ENCODE assay signal across 40 mouse cellular contexts in the genomic region with DNA sequence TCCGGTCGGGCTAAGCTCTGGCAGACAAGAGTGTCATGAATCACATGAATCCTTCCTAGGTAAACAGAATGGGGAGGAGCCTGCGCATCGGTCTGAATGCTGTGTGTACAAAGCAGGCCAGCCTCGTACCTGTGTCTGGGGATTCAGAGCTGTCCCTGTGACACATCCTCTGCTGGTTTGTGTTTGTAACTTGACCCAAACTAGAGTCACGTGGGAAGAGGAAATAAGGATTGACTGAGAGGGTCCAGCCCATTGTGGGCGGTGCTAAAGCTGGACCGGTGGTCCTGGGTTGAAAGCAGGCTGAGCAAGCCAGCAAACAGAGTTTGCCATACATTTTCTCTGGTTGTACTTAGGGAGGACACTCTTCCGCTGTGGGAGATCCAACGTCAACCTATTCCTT. TPM values are rescaled to one million over a fixed set of nuclear protein-coding genes. Genes with fewer than 3 reads are reported as not detected.
DNase-seq lines count a peak whose midpoint lies in the region; ATAC-seq and TF ChIP-seq lines count a peak whose summit lies in the region.
"Had no signal": no experiment of that assay in that cellular context is flagged by ENCODE, and none has a peak within 500 bp of the region (broad histone marks: within the 10 kb centered on the region; RNA-seq: fewer than 3 reads in every experiment).

No protein-coding gene starts in this region.

- TF ChIP-seq CTCF in E14TG2a.4 (conservative IDR thresholded peaks at IDR 0.05; ENCODE audit: low read length): no peak

- DNase-seq in kidney, adult 18-20 months: no peak
- DNase-seq in ZHBTc4 (ENCODE audit: low read depth, low spot score) (peak; percentile 68), MN1 (ENCODE audit: low spot score) (no peak)
- no peak for DNase-seq in embryonic facial prominence, embryonic 14.5 days (ENCODE audit: low spot score)
- no peak for DNase-seq in ovary, postnatal 14 days (ENCODE audit: low spot score)
- DNase-seq in heart, postnatal 14 days: no peak
- DNase-seq: adrenal gland, postnatal 36 days; cerebellum, adult 18-20 months; cerebellum, postnatal 14 days; gastrocnemius, postnatal 25 days; heart, adult 11 months; kidney, adult 8-10 months; kidney, postnatal 14 days; liver, postnatal 0 days; midbrain, embryonic 14.5 days; retina, postnatal 1 day; right cerebral cortex, postnatal 14 days; thymus, postnatal 25 days had no signal

- WGBS in kidney, embryonic 15.5 days: 43% methylated on average over 10 of the region's 10 CpGs
- WGBS in embryonic facial prominence, embryonic 14.5 days: 39% methylated on average over 10 of the region's 10 CpGs

- H3K4me3 ChIP-seq in kidney, embryonic 15.5 days (replicated peaks): no peak overlapping the region
- H3K4me3 ChIP-seq in E14TG2a.4 (replicated peaks; ENCODE audit: low read length): 0 out of 2 replicates have a peak overlapping the region, but pooled peaks have one; percentile 13
- H3K4me3 ChIP-seq in embryonic facial prominence, embryonic 14.5 days (ENCODE audit: low read depth, low read length): no peak overlapping the region
- H3K4me3 ChIP-seq: heart, embryonic 12.5 days; hindbrain, embryonic 12.5 days; intestine, embryonic 15.5 days; left cerebral cortex, adult 2 months; liver, embryonic 12.5 days had no signal

- intact Hi-C loops in heart, postnatal 14 days (cut with DNase I): loop anchor here (10.0 kb wide), 1 partner anchor 554 kb away; no protein-coding TSS in a partner anchor

- peaks cover 5% of the 10 kb centered on the region for H3K4me1 ChIP-seq in kidney, embryonic 15.5 days
- peaks cover 52% of the 10 kb centered on the region for H3K4me1 ChIP-seq in E14TG2a.4 (replicated peaks; ENCODE audit: low read depth, low read length)
- no peaks in the 10 kb centered on the region for H3K4me1 ChIP-seq in embryonic facial prominence, embryonic 14.5 days (ENCODE audit: control insufficient read depth, insufficient read depth, low read length)
- H3K4me1 ChIP-seq: intestine, embryonic 15.5 days had no signal

- no peak overlapping the region for H3K27ac ChIP-seq in kidney, embryonic 15.5 days
- H3K27ac ChIP-seq in embryonic facial prominence, embryonic 14.5 days (replicated peaks; ENCODE audit: low read depth, low read length): no peak overlapping the region
- H3K27ac ChIP-seq: hindbrain, embryonic 12.5 days; hindbrain, postnatal 0 days; intestine, embryonic 15.5 days; left cerebral cortex, adult 2 months; liver, embryonic 12.5 days; macrophage had no signal

- ATAC-seq in kidney, embryonic 15.5 days (replicated peaks; ENCODE audit: low FRiP score): 0 out of 2 replicates have a peak, but pooled peaks have one; percentile 46
- peak; percentile 15; the same call in 1 of the 2 replicates for ATAC-seq in embryonic facial prominence, embryonic 14.5 days (ENCODE audit: low read depth)
- ATAC-seq: CD4-positive, CD25-positive, alpha-beta regulatory T cell, adult 4 months; forebrain, embryonic 14.5 days; hindbrain, postnatal 0 days; liver, embryonic 12.5 days; liver, postnatal 0 days; lung, postnatal 0 days; Patski had no signal

- H3K9me3 ChIP-seq in kidney, embryonic 15.5 days (replicated peaks): no peaks in the 10 kb centered on the region
- H3K9me3 ChIP-seq in E14TG2a.4 (ENCODE audit: low read length): no peaks in the 10 kb centered on the region
- no peaks in the 10 kb centered on the region for H3K9me3 ChIP-seq in embryonic facial prominence, embryonic 14.5 days (ENCODE audit: control insufficient read depth, low read length)
- H3K9me3 ChIP-seq: G1E; heart, embryonic 12.5 days; hindbrain, embryonic 12.5 days; intestine, embryonic 15.5 days; liver, embryonic 12.5 days had no signal

- no peak overlapping the region for H3K9ac ChIP-seq in kidney, embryonic 15.5 days
- no peak overlapping the region for H3K9ac ChIP-seq in embryonic facial prominence, embryonic 14.5 days (ENCODE audit: low read depth, low read length)
- H3K9ac ChIP-seq: heart, embryonic 12.5 days; hindbrain, embryonic 12.5 days; intestine, embryonic 15.5 days; liver, embryonic 12.5 days; liver, postnatal 0 days had no signal

- no peak overlapping the region for H3K4me2 ChIP-seq in kidney, embryonic 15.5 days
- H3K4me2 ChIP-seq in embryonic facial prominence, embryonic 14.5 days (ENCODE audit: low read depth, low read length): no peak overlapping the region
- H3K4me2 ChIP-seq: heart, embryonic 12.5 days; hindbrain, embryonic 12.5 days; intestine, embryonic 15.5 days; liver, embryonic 12.5 days had no signal

- peaks cover 4% of the 10 kb centered on the region for H3K27me3 ChIP-seq in kidney, embryonic 15.5 days
- H3K27me3 ChIP-seq in E14TG2a.4 (ENCODE audit: insufficient read depth, low read length): peaks cover 9% of the 10 kb centered on the region
- peaks cover 5% of the 10 kb centered on the region; the same call in 1 of the 2 replicates for H3K27me3 ChIP-seq in embryonic facial prominence, embryonic 14.5 days (replicated peaks; ENCODE audit: control insufficient read depth, insufficient read depth, low read length)
- H3K27me3 ChIP-seq: intestine, embryonic 15.5 days had no signal

- H3K36me3 ChIP-seq in kidney, embryonic 15.5 days: no peaks in the 10 kb centered on the region
- H3K36me3 ChIP-seq in E14TG2a.4 (ENCODE audit: insufficient read depth, low read length): no peaks in the 10 kb centered on the region
- H3K36me3 ChIP-seq in embryonic facial prominence, embryonic 14.5 days (ENCODE audit: control insufficient read depth, insufficient read depth, low read length): no peaks in the 10 kb centered on the region
- H3K36me3 ChIP-seq: G1E; heart, embryonic 12.5 days; hindbrain, embryonic 12.5 days; intestine, embryonic 15.5 days; liver, embryonic 12.5 days had no signal

RNA-seq across cellular contexts. Expression of a gene that starts 20.1 kb away (rescaled TPM):
- not detected in 2 replicates for polyA plus RNA-seq in kidney, embryonic 15.5 days (2015; fragmentation: Nextera tagmentation; extraction: Ambion mirVana)
- polyA plus RNA-seq in embryonic facial prominence, embryonic 14.5 days (2014; fragmentation: Nextera tagmentation; extraction: Ambion mirVana): 0.04 and 0.14 TPM in 2 replicates
- not detected for total RNA-seq in heart, postnatal 14 days (2021)
- total RNA-seq: adrenal gland, adult 18-20 months; adrenal gland, postnatal 36 days; gastrocnemius, adult 18-20 months; gastrocnemius, postnatal 25 days; megakaryocyte-erythroid progenitor cell, adult 5-6 weeks; monocyte, adult 5-6 weeks had no signal
- polyA plus RNA-seq: cortical plate, adult 2 months; forebrain, embryonic 14.5 days; frontal cortex, adult 2 months; G1E; heart, embryonic 12.5 days; heart, postnatal 0 days; hindbrain, embryonic 12.5 days; liver, embryonic 12.5 days; liver, postnatal 0 days; macrophage; midbrain, embryonic 14.5 days; neural tube, embryonic 14.5 days had no signal
